Mouse (Mus musculus): ENCODE results near the gene Cirbp. TPM values are rescaled to one million over a fixed set of nuclear protein-coding genes. Genes with fewer than 3 reads are reported as not detected.

Gene Cirbp
- polyA plus RNA-seq, 1 experiment from 2014 or later, result 96.2 TPM

- ATAC-seq (ENCODE audit: low FRiP score, low TSS enrichment), result peak; percentile 1; the same call in 1 of the 2 replicates
- Histone ChIP-seq H3K9ac (replicated peaks; ENCODE audit: low read length) (peak overlapping the region; percentile 96), H3K27ac (ENCODE audit: low read length) (peak overlapping the region; percentile 89), H3K27me3 (ENCODE audit: insufficient read depth, low read length) (0 out of 2 replicates have a peak, but pooled peaks cover 2% of the 10 kb centered on the region), H3K4me1 (ENCODE audit: insufficient read depth, low read length) (peaks cover 57% of the 10 kb centered on the region), H3K4me3 (ENCODE audit: low read length) (peak overlapping the region; percentile 65), H3K9me3 (ENCODE audit: low read length) (no peaks in the 10 kb centered on the region), H3K4me2 (replicated peaks; ENCODE audit: low read depth, low read length) (peak overlapping the region; percentile 85), H3K36me3 (ENCODE audit: insufficient read depth, low read length) (peaks cover 34% of the 10 kb centered on the region)
- WGBS, result 0% methylated on average over 15 of the region's 15 CpGs
Observed at GRCm38 (mm10) chr10:80142530-80142925, 23.3 kb upstream of the Cirbp start.

DNA sequence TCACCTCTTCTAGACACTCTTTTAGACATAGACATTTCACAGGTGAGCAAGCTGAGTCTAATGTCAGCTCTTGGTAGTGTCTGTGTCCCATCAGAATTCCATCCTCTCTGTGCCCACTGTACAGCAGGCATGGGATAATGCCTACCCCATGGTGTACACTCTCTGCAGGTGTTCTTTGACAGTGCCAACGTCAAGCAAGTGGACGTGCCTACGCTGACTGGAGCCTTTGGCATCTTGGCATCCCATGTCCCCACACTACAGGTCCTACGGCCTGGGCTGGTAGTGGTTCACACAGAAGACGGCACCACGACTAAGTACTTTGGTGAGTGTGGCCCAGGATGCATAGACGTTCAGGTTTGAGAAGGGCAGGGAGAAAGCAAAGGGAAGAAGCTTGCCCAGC lies 22.1 kb upstream of the Cirbp start:
- no peak for ATAC-seq (ENCODE audit: low FRiP score, low TSS enrichment)
- H3K4me1 ChIP-seq (ENCODE audit: insufficient read depth, low read length), result peaks cover 52% of the 10 kb centered on the region
- H3K27me3 ChIP-seq (ENCODE audit: insufficient read depth, low read length), result 0 out of 2 replicates have a peak, but pooled peaks cover 2% of the 10 kb centered on the region
- H3K9ac ChIP-seq (replicated peaks; ENCODE audit: low read length), result no peak overlapping the region
- peaks cover 34% of the 10 kb centered on the region for H3K36me3 ChIP-seq (ENCODE audit: insufficient read depth, low read length)
- peak overlapping the region; percentile 85; the same call in 1 of the 2 replicates for H3K4me2 ChIP-seq (replicated peaks; ENCODE audit: low read depth, low read length)
- H3K27ac ChIP-seq (ENCODE audit: low read length), result no peak overlapping the region
- 95% methylated on average over 7 of the region's 7 CpGs for WGBS
- H3K4me3 ChIP-seq (ENCODE audit: low read length), result 0 out of 2 replicates have a peak overlapping the region, but pooled peaks have one; percentile 65
- H3K9me3 ChIP-seq (ENCODE audit: low read length), result no peaks in the 10 kb centered on the region

- no peaks in the 10 kb centered on the region for H3K9me3 ChIP-seq (ENCODE audit: low read length)
- H3K27ac ChIP-seq (ENCODE audit: low read length), result no peak overlapping the region
- peaks cover 34% of the 10 kb centered on the region for H3K36me3 ChIP-seq (ENCODE audit: insufficient read depth, low read length)
- peaks cover 52% of the 10 kb centered on the region for H3K4me1 ChIP-seq (ENCODE audit: insufficient read depth, low read length)
- H3K4me3 ChIP-seq (ENCODE audit: low read length), result no peak overlapping the region
- no peak overlapping the region for H3K4me2 ChIP-seq (replicated peaks; ENCODE audit: low read depth, low read length)
- 0 out of 2 replicates have a peak, but pooled peaks cover 2% of the 10 kb centered on the region for H3K27me3 ChIP-seq (ENCODE audit: insufficient read depth, low read length)
- ATAC-seq (ENCODE audit: low FRiP score, low TSS enrichment), result no peak
- H3K9ac ChIP-seq (replicated peaks; ENCODE audit: low read length), result no peak overlapping the region
- WGBS, result 91% methylated on average over 12 of the region's 12 CpGs
Observed at GRCm38 (mm10) chr10:80144159-80144558, 21.6 kb upstream of the Cirbp start.

- Histone ChIP-seq H3K4me1 (ENCODE audit: insufficient read depth, low read length) (peaks cover 46% of the 10 kb centered on the region), H3K4me3 (ENCODE audit: low read length) (0 out of 2 replicates have a peak overlapping the region, but pooled peaks have one; percentile 1), H3K9me3 (ENCODE audit: low read length) (no peaks in the 10 kb centered on the region), H3K9ac (replicated peaks; ENCODE audit: low read length) (no peak overlapping the region), H3K27me3 (ENCODE audit: insufficient read depth, low read length) (no peaks in the 10 kb centered on the region), H3K27ac (ENCODE audit: low read length) (no peak overlapping the region), H3K4me2 (replicated peaks; ENCODE audit: low read depth, low read length) (no peak overlapping the region), H3K36me3 (ENCODE audit: insufficient read depth, low read length) (peaks cover 38% of the 10 kb centered on the region)
- WGBS, result 71% methylated on average over 20 of the region's 20 CpGs
- ATAC-seq (ENCODE audit: low FRiP score, low TSS enrichment), result no peak
Observed at GRCm38 (mm10) chr10:80144864-80145838, 20.6 kb upstream of the Cirbp start.

GRCm38 (mm10) chr10:80145896-80146295 lies 19.9 kb upstream of the Cirbp start:
- no peak overlapping the region for H3K4me2 ChIP-seq (replicated peaks; ENCODE audit: low read depth, low read length)
- H3K4me1 ChIP-seq (ENCODE audit: insufficient read depth, low read length), result peaks cover 46% of the 10 kb centered on the region

DNA sequence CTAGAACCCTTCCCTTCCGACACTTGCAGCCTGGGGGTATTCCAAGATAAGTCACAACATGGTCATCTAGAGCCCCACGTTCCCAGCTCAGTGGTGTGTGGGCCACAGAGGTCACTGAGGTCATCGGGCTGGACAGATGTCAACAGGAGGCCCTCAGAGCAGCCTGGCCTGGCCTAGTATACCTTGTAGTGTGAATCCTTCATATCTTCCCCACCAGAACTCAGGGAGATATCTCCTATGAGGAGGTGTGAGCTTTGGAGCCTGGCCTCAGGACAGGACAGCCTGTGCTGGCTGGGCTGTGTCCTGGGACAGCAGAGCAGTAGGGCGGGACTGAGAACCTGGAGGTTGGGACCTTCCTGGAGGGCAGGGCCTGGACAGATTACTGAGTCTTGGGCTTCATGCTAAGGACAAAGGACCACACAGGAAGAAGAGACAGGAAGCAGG lies 19.2 kb upstream of the Cirbp start:
- peak overlapping the region; percentile 16; the same call in 1 of the 2 replicates for H3K9ac ChIP-seq (replicated peaks; ENCODE audit: low read length)
- no peak overlapping the region for H3K4me3 ChIP-seq (ENCODE audit: low read length)
- peaks cover 42% of the 10 kb centered on the region for H3K36me3 ChIP-seq (ENCODE audit: insufficient read depth, low read length)
- ATAC-seq (ENCODE audit: low FRiP score, low TSS enrichment), result no peak
- 65% methylated on average over 4 of the region's 4 CpGs for WGBS
- no peaks in the 10 kb centered on the region for H3K9me3 ChIP-seq (ENCODE audit: low read length)
- peak overlapping the region; percentile 69 for H3K27ac ChIP-seq (ENCODE audit: low read length)
- H3K4me1 ChIP-seq (ENCODE audit: insufficient read depth, low read length), result peaks cover 39% of the 10 kb centered on the region
- no peaks in the 10 kb centered on the region for H3K27me3 ChIP-seq (ENCODE audit: insufficient read depth, low read length)
- no peak overlapping the region for H3K4me2 ChIP-seq (replicated peaks; ENCODE audit: low read depth, low read length)

More at GRCm38 (mm10) chr10:80145896-80146295, 19.9 kb upstream of the Cirbp start:
- peaks cover 39% of the 10 kb centered on the region for H3K36me3 ChIP-seq (ENCODE audit: insufficient read depth, low read length)
- ATAC-seq (ENCODE audit: low FRiP score, low TSS enrichment), result no peak
- no peaks in the 10 kb centered on the region for H3K9me3 ChIP-seq (ENCODE audit: low read length)
- H3K9ac ChIP-seq (replicated peaks; ENCODE audit: low read length), result no peak overlapping the region
- no peaks in the 10 kb centered on the region for H3K27me3 ChIP-seq (ENCODE audit: insufficient read depth, low read length)
- 84% methylated on average over 6 of the region's 6 CpGs for WGBS
- no peak overlapping the region for H3K4me3 ChIP-seq (ENCODE audit: low read length)
- H3K27ac ChIP-seq (ENCODE audit: low read length), result 0 out of 2 replicates have a peak overlapping the region, but pooled peaks have one; percentile 69

GRCm38 (mm10) chr10:80147146-80147718 lies 18.6 kb upstream of the Cirbp start:
- Histone ChIP-seq H3K27me3 (ENCODE audit: insufficient read depth, low read length) (no peaks in the 10 kb centered on the region), H3K36me3 (ENCODE audit: insufficient read depth, low read length) (peaks cover 47% of the 10 kb centered on the region), H3K9me3 (ENCODE audit: low read length) (no peaks in the 10 kb centered on the region), H3K4me3 (ENCODE audit: low read length) (peak overlapping the region; percentile 98), H3K4me1 (ENCODE audit: insufficient read depth, low read length) (peaks cover 41% of the 10 kb centered on the region), H3K4me2 (replicated peaks; ENCODE audit: low read depth, low read length) (peak overlapping the region; percentile 69), H3K27ac (ENCODE audit: low read length) (peak overlapping the region; percentile 99), H3K9ac (replicated peaks; ENCODE audit: low read length) (peak overlapping the region; percentile 97)
- WGBS, result 69% methylated on average over 5 of the region's 5 CpGs
- no peak for ATAC-seq (ENCODE audit: low FRiP score, low TSS enrichment)

- WGBS, result 1% methylated on average over 35 of the region's 42 CpGs
Observed at GRCm38 (mm10) chr10:80147719-80148601, 17.8 kb upstream of the Cirbp start, which contains the start of gene Midn. Gene Midn (plus strand): TSS chr10:80148272.

More at GRCm38 (mm10) chr10:80147719-80148601, 17.8 kb upstream of the Cirbp start, which contains the start of gene Midn:
- Histone ChIP-seq H3K9ac (replicated peaks; ENCODE audit: low read length) (peak within 1 kb of the TSS; percentile 97), H3K27me3 (ENCODE audit: insufficient read depth, low read length) (no peaks in the 10 kb centered on the region), H3K4me3 (ENCODE audit: low read length) (peak within 1 kb of the TSS; percentile 98), H3K27ac (ENCODE audit: low read length) (peak within 1 kb of the TSS; percentile 99), H3K36me3 (ENCODE audit: insufficient read depth, low read length) (peaks cover 54% of the 10 kb centered on the region), H3K4me2 (replicated peaks; ENCODE audit: low read depth, low read length) (peak within 1 kb of the TSS; percentile 69), H3K4me1 (ENCODE audit: insufficient read depth, low read length) (peaks cover 44% of the 10 kb centered on the region), H3K9me3 (ENCODE audit: low read length) (no peaks in the 10 kb centered on the region)
- ATAC-seq (ENCODE audit: low FRiP score, low TSS enrichment), result peak; percentile 46

Measured in kidney, embryonic 16.5 days (tissue).